Mouse (Mus musculus) kidney, postnatal 25 days (tissue): ENCODE measurements around the gene Emc6.

Experiments used
- DNase-seq, 2 experiments: peaks; one replicate each; pipeline ENCODE4 v3.0.0; 2021; ENCODE audit warnings: mixed read lengths in 2 of 2

The Emc6 gene

GRCm38 (mm10) chr11:73175612-73176011 is 1.2 kb downstream of the Emc6 start:
- peak; percentile 87 to 96 for DNase-seq

DNA sequence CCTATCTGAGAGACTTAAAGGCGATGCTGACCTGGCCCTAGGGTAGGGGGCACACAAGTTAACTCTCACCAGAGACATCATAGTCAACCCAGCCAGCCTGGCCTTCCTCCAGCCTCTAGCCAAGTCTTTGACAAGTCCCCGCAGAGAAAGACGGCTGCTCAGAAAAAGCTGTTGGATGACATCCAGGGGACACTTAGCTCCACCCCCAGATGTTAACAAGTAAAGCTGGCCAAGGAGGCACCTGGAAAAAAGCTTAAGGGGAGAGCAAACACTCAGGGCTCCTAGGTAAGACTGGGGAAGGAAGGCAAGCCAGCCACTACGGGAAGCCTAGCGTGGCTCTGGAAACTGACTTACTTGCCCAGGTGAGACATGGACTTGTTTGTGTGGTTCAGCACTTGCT is 4.7 kb downstream of the Emc6 start:
- DNase-seq, result peak; percentile 94 to 95

- peak; percentile 76 to 87 for DNase-seq
Observed at GRCm38 (mm10) chr11:73169231-73169630, 7.6 kb downstream of the Emc6 start.

- peak; percentile 25 to 65 for DNase-seq
Observed at GRCm38 (mm10) chr11:73168576-73168975, 8.3 kb downstream of the Emc6 start.

GRCm38 (mm10) chr11:73168071-73168470 is 8.8 kb downstream of the Emc6 start:
- DNase-seq, result peak; percentile 47 to 82

- no peak for DNase-seq
Observed at GRCm38 (mm10) chr11:73162284-73162683, 14.6 kb downstream of the Emc6 start.

GRCm38 (mm10) chr11:73161616-73162015 is 15.2 kb downstream of the Emc6 start:
- DNase-seq, result no peak

DNA sequence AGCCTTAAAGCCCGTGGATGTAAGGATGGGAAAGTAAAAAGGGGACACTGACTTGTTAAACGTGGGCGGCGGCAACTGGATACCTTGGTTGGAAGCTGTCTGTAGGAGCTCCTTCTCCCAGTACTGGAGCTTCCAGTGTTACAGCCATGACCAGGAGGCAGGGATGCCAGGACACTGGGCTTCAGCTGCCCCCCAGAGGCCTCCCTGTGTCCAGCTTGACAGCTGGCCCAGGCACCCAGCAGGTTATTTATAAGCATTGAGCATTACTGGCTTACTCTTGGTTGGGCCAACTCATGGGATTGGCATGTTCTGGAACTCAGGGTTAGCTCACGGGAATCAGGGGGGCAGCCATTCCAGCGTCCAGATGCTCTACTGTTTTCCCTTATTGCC is 16.0 kb downstream of the Emc6 start:
- DNase-seq, result peak; percentile 50 to 80

GRCm38 (mm10) chr11:73159957-73160810 is 16.7 kb downstream of the Emc6 start, which contains the start of gene P2rx5:
Gene P2rx5, plus strand, starts transcription at chr11:73160421.
- peak; percentile 75 to 88 for DNase-seq

- no peak for DNase-seq
Observed at GRCm38 (mm10) chr11:73155071-73155470, 21.8 kb downstream of the Emc6 start.

DNA sequence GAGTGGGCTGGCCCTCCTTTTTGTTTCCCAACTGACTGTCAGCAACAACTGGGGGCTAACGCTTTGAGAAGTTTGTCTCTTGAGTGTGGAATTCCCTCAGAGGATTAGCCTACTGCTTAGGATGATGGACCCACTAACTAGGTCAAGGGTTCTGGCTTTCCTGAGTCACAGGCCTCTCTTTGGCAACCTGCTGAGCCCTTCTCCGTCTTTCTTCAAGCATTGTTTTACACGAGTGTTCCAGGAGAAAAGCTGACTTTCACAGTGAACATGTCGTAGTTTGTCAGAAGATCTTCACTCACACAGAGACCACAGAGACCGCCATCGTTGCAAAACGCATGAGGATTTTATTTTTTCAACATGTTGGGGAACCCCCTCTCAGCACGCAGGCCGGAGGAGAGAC is 28.6 kb downstream of the Emc6 start:
- no peak for DNase-seq

DNA sequence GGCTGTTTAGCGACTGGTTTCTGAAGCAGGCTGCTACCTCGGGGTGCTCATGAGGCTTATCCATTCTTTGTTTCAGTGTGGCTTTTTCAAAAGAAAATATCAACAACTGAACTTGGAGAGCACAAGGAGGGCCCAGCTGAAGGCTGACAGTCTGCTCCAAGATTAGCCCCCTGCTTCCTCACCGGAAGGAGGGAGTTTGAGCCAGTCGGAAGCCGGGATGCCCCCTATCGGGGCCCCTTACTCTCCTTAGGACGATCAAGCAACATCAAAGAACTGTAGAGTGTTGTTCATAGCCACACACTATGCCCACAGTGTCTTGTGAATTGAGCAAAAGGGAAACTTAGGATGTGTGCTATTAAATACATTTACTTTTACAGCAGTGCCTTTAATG is 29.9 kb downstream of the Emc6 start:
- DNase-seq, result no peak

- peak; percentile 27 to 64 for DNase-seq
Observed at GRCm38 (mm10) chr11:73146026-73146974, 30.5 kb downstream of the Emc6 start.

- peak; percentile 41 to 84 for DNase-seq
Observed at GRCm38 (mm10) chr11:73144261-73144681, 32.6 kb downstream of the Emc6 start.

- DNase-seq, result peak; percentile 92 to 94
Observed at GRCm38 (mm10) chr11:73137591-73138501, 39.0 kb downstream of the Emc6 start, which contains the start of gene Haspin. Gene Haspin, minus strand, starts transcription at chr11:73138294.

DNA sequence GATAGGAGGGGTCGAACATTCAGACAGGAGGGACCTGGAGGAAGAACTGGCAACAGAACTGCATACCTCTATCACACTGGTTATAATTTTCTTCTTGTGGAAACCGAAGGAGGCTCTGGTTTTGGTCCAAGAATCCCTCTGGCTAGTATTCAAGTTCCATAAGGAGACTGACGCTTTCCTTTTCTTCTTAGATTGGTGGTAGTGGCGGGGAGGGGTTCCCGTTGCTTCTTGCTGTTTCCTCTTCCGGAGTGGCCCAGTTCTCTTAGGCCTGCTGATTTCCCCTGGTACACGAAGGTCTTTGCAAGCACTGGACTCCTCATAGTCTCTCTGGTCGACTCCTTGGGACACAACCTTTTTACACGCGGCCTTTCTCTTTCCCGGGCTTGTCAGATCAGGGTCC is 39.7 kb downstream of the Emc6 start:
- peak in 1 of 2 experiments; percentile 19 for DNase-seq

DNA sequence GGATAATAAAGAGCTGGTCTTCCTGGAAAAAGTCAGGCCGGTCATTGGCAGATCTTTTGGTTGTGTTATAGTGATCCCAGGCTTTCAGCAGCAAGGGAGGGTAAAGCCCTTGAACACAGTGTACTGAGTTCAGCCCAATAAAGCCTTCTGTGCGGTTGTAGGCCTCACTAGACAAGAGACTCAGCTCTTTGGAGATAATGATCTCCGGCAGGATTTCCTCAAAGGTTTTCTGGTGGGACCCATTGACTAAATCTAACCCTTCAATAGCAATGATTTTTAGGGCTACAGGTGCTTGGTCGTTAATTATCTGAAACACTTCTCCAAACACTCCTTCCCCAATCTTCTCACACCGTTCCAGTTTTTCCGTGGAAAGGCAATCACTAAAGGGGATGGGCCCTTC is 40.2 kb downstream of the Emc6 start:
- no peak for DNase-seq

GRCm38 (mm10) chr11:73134222-73134621 is 42.6 kb downstream of the Emc6 start:
- DNase-seq, result no peak

DNA sequence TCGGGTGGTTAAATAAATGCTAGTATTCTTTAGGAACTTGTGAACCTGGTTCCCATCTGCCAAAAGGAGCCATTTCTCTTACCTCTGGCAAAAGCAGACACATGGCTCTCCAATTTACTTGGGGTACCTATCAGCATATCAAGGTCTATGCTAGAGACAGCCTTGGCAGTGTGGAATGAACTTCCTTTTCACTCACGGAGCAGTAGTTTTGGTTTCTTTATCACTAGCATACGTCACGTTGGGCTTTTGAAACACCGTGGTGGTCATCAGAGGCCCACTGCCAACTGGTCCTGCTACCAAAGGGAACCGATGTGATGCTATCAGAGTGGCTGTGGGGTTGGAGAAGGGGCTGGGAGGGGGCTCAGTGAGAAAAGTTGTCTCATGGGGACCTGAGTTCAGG is 43.8 kb downstream of the Emc6 start:
- DNase-seq, result no peak

- DNase-seq, result peak; percentile 60 to 66
Observed at GRCm38 (mm10) chr11:73131020-73131419, 45.8 kb downstream of the Emc6 start.

DNA sequence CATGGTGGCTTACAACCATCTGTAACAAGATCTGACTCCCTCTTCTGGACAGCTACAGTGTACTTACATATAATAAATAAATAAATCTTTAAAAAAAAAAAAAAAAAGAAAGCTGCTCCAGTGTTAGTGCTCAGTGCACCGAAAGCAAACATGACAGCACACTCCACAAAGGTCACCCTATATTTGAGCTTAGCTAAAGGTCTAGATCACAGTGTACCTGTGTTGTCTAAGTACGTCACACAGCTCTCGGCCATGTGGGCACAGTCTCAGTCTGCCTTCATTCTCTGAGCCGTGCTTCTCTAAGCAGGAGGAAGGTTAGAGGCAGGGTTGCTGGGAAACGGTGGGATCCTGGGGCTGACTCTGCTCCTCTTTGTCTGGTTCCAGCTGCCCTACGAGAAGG is 50.3 kb downstream of the Emc6 start:
- DNase-seq, result no peak
